Mouse (Mus musculus): ENCODE results near the gene Mest. TPM values are rescaled to one million over a fixed set of nuclear protein-coding genes. Genes with fewer than 3 reads are reported as not detected.

Mest gene
- total and polyA plus RNA-seq, 3 experiments, result 0.12 to 0.31 TPM; not detected in 1

DNA sequence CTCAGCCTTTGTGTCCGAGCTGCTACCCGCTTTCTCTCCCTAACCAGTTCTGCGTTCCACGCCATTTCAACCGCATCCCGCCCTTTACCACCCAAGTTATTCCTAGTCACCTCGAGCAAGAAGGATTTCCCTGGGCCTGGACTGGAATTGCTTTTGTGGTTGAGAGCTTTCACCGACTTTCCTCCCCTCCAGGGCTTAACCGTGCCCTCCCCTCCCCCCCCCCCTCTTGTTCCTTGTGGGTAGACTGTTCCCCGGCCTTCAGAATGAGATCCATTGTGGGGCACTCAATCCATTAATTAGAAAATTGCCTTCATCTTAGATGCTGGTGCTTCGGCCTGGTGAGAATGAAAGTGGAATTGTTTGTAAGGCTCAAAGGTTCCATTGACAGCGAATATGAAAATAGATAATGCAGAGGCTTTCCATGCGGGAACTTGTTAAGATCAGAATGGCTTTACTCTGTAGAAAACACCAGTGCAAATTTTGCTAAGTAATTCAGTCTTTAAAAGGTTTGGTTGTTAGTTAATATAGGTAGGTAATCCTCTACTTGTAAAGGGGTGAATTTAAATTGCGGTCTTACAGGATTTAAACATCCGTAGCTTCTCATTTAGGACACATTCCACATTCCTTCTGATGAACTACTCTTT, 12.5 kb downstream of the Mest start:
- Histone ChIP-seq H3K4me3 (ENCODE audit: control insufficient read depth in 1 of 2, insufficient read depth in 1 of 2, low read depth in 2 of 2, low read length in 2 of 2) (no peak overlapping the region), H3K27me3 (ENCODE audit: control insufficient read depth in 1 of 2, insufficient read depth in 2 of 2, low read length in 2 of 2) (no peaks in the 10 kb centered on the region; a peak in 1 of 4 replicates)

DNA sequence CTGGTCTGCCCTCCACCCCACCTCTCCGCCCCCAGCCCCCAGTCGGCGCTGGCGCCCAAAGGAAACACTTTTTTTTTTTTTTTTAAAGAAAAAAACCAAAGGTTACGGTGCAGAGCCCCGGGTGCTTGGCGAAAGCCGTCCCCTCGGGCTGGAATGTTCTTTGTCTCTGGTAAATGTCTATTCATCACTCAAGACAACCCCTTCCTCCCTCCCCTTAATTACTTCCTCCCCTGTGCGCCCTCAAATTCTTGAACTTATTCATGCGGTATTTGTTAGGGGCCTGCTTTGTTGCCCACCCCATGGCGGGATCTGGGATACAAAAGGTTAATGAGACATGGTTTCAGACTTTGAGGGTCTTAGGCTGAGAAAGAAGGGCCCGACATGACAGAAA, 13.0 kb downstream of the Mest start:
- H3K9ac ChIP-seq (ENCODE audit: control insufficient read depth, low read depth, low read length, poor library complexity, severe bottlenecking), result no peak overlapping the region
- H3K27ac ChIP-seq (ENCODE audit: control insufficient read depth, low read depth, low read length), result no peak overlapping the region
- H3K4me3 ChIP-seq (ENCODE audit: control insufficient read depth in 1 of 2, insufficient read depth in 1 of 2, low read depth in 2 of 2, low read length in 2 of 2), result no peak overlapping the region
- H3K4me1 ChIP-seq (ENCODE audit: control insufficient read depth in 1 of 2, insufficient read depth in 2 of 2, low read length in 2 of 2), result no peaks in the 10 kb centered on the region; a peak in 1 of 4 replicates
- no peaks in the 10 kb centered on the region for H3K9me3 ChIP-seq (replicated peaks; ENCODE audit: insufficient read depth, low read length)
- no peaks in the 10 kb centered on the region; a peak in 1 of 4 replicates for H3K27me3 ChIP-seq (ENCODE audit: control insufficient read depth in 1 of 2, insufficient read depth in 2 of 2, low read length in 2 of 2)
- no peaks in the 10 kb centered on the region for H3K79me2 ChIP-seq (ENCODE audit: control insufficient read depth, insufficient read depth, low read length, poor library complexity)
- no peak for TF ChIP-seq KAT2A (conservative IDR thresholded peaks at IDR 0.05; ENCODE audit: low read depth, low read length)
- TF ChIP-seq MAFK (IDR thresholded peaks at IDR 0.05; ENCODE audit: borderline replicate concordance, low read depth, low read length), result no peak
- no peak for TF ChIP-seq ZNF384 (IDR thresholded peaks at IDR 0.05; ENCODE audit: low read depth, low read length)
- TF ChIP-seq HCFC1 (IDR thresholded peaks at IDR 0.05; ENCODE audit: low read depth, low read length), result no peak
- TF ChIP-seq NRF1 (IDR thresholded peaks at IDR 0.05; ENCODE audit: insufficient read depth, low read depth, low read length, poor library complexity, severe bottlenecking), result no peak
- no peak for TF ChIP-seq MXI1 (IDR thresholded peaks at IDR 0.05; ENCODE audit: low read depth, low read length)
- no peak for TF ChIP-seq MYB (IDR thresholded peaks at IDR 0.05; ENCODE audit: low read depth, low read length)
- TF ChIP-seq RCOR1 (IDR thresholded peaks at IDR 0.05; ENCODE audit: low read depth, low read length), result no peak
- TF ChIP-seq MAX (IDR thresholded peaks at IDR 0.05; ENCODE audit: low read length), result no peak
- no peak for TF ChIP-seq POLR2A (IDR thresholded peaks at IDR 0.05; ENCODE audit: control insufficient read depth in 1 of 2, insufficient read depth in 1 of 2, low read depth in 1 of 2, low read length in 2 of 2, poor library complexity in 1 of 2)
- no peak for TF ChIP-seq ZC3H11A (IDR thresholded peaks at IDR 0.05; ENCODE audit: low read depth, low read length)
- no peak for TF ChIP-seq TCF12 (IDR thresholded peaks at IDR 0.05; ENCODE audit: low read depth, low read length)
- TF ChIP-seq ZKSCAN1 (IDR thresholded peaks at IDR 0.05; ENCODE audit: low read depth, low read length), result no peak
- DNase-seq (ENCODE audit: low read depth, low spot score), result no peak
- H3K36me3 ChIP-seq (ENCODE audit: control insufficient read depth in 1 of 2, insufficient read depth in 2 of 2, low read length in 2 of 2), result peaks cover 0 to 2% of the 10 kb centered on the region in 2 experiments; a peak in 1 of 4 replicates

More for the DNA sequence above, 12.5 kb downstream of the Mest start:
- H3K9ac ChIP-seq (ENCODE audit: control insufficient read depth, low read depth, low read length, poor library complexity, severe bottlenecking), result no peak overlapping the region
- H3K4me1 ChIP-seq (ENCODE audit: control insufficient read depth in 1 of 2, insufficient read depth in 2 of 2, low read length in 2 of 2), result no peaks in the 10 kb centered on the region; a peak in 1 of 4 replicates
- no peak overlapping the region for H3K27ac ChIP-seq (ENCODE audit: control insufficient read depth, low read depth, low read length)
- H3K9me3 ChIP-seq (replicated peaks; ENCODE audit: insufficient read depth, low read length), result no peaks in the 10 kb centered on the region
- no peak for TF ChIP-seq UBTF (IDR thresholded peaks at IDR 0.05; ENCODE audit: borderline replicate concordance, insufficient read depth, low read depth, low read length)
- no peak for TF ChIP-seq SIN3A (IDR thresholded peaks at IDR 0.05; ENCODE audit: low read length)
- no peak for TF ChIP-seq ZC3H11A (IDR thresholded peaks at IDR 0.05; ENCODE audit: low read depth, low read length)
- TF ChIP-seq ZKSCAN1 (IDR thresholded peaks at IDR 0.05; ENCODE audit: low read depth, low read length), result no peak
- no peak for TF ChIP-seq SMC3 (IDR thresholded peaks at IDR 0.05; ENCODE audit: low read depth, low read length)
- TF ChIP-seq ETS1 (IDR thresholded peaks at IDR 0.05; ENCODE audit: low read depth, low read length), result no peak
- H3K36me3 ChIP-seq (ENCODE audit: control insufficient read depth in 1 of 2, insufficient read depth in 2 of 2, low read length in 2 of 2), result peaks cover 0 to 2% of the 10 kb centered on the region in 2 experiments; a peak in 1 of 4 replicates
- DNase-seq (ENCODE audit: low read depth, low spot score), result no peak
- no peaks in the 10 kb centered on the region for H3K79me2 ChIP-seq (ENCODE audit: control insufficient read depth, insufficient read depth, low read length, poor library complexity)
